Mouse (Mus musculus) ES-Bruce4 (cell line): ENCODE data around the gene Gm17660.

Source experiments
- CTCF ChIP-seq: IDR thresholded peaks from one replicate; pipeline ENCODE4 v1.8.1; 2011; ENCODE audit warnings: low read depth, low read length
- POLR2A ChIP-seq: IDR thresholded peaks from one replicate; pipeline ENCODE4 v1.8.1; 2011; ENCODE audit warnings: low read length; ENCODE audit not compliant: insufficient read depth

GRCm38 (mm10) chr5:104109516-104109915 is 32.1 kb upstream of the Gm17660 start:
- no peak for TF ChIP-seq POLR2A
- no peak for TF ChIP-seq CTCF
